Comparison of ENCODE assay signal across 12 mouse cellular contexts in genomic region chr13:60299076-60299475, GRCm38 (mm10).
DNase-seq lines count a peak whose midpoint lies in the region; ATAC-seq lines count a peak whose summit lies in the region.
"Had no signal": no experiment of that assay in that cellular context is flagged by ENCODE, and none has a peak within 500 bp of the region (broad histone marks: within the 10 kb centered on the region; RNA-seq: fewer than 3 reads in every experiment).

No protein-coding gene starts in this region.

- H3K27ac ChIP-seq in limb, embryonic 12.5 days = 0 out of 2 replicates have a peak overlapping the region, but pooled peaks have one; percentile 30
- no peak overlapping the region for H3K27ac ChIP-seq in limb, embryonic 10.5 days
- H3K27ac ChIP-seq in limb, embryonic 15.5 days = peak overlapping the region; percentile 65
- H3K27ac ChIP-seq in forebrain, embryonic 10.5 days = no peak overlapping the region
- H3K27ac ChIP-seq: neural tube, embryonic 12.5 days had no signal

- H3K4me1 ChIP-seq in limb, embryonic 12.5 days (replicated peaks) = peaks cover 47% of the 10 kb centered on the region
- peaks cover 18% of the 10 kb centered on the region for H3K4me1 ChIP-seq in limb, embryonic 10.5 days
- H3K4me1 ChIP-seq in limb, embryonic 15.5 days = peaks cover 38% of the 10 kb centered on the region
- peaks cover 18% of the 10 kb centered on the region; the same call in 1 of the 2 replicates for H3K4me1 ChIP-seq in forebrain, embryonic 10.5 days
- H3K4me1 ChIP-seq: neural tube, embryonic 12.5 days had no signal

- DNase-seq in heart, adult 11 months = peak; percentile 87
- no peak for DNase-seq in heart, postnatal 4 days
- DNase-seq in limb, embryonic 10.5 days (ENCODE audit: low spot score) = no peak
- DNase-seq in adrenal gland, postnatal 36 days = peak; percentile 60 to 71
- no peak for DNase-seq in retina, postnatal 1 day
- no peak for DNase-seq in forebrain, embryonic 10.5 days (ENCODE audit: extremely low spot score, low spot score)
- DNase-seq: B cell, adult 2 months; right cerebral cortex, adult 18-20 months had no signal

- no peak for ATAC-seq in limb, embryonic 12.5 days (ENCODE audit: insufficient number of reproducible peaks, insufficient read depth, low FRiP score, low TSS enrichment, low read depth)
- no peak for ATAC-seq in limb, embryonic 15.5 days (ENCODE audit: insufficient number of reproducible peaks, low FRiP score, low TSS enrichment, low read depth)

- H3K27me3 ChIP-seq in limb, embryonic 12.5 days = no peaks in the 10 kb centered on the region
- H3K27me3 ChIP-seq in limb, embryonic 10.5 days (ENCODE audit: low read depth, poor library complexity, severe bottlenecking) = no peaks in the 10 kb centered on the region
- H3K27me3 ChIP-seq in limb, embryonic 15.5 days = no peaks in the 10 kb centered on the region
- H3K27me3 ChIP-seq in forebrain, embryonic 10.5 days (ENCODE audit: poor library complexity, severe bottlenecking) = no peaks in the 10 kb centered on the region
- H3K27me3 ChIP-seq: neural tube, embryonic 12.5 days had no signal

- 52% methylated on average over 5 of the region's 5 CpGs for WGBS in limb, embryonic 12.5 days
- 78% methylated on average over 5 of the region's 5 CpGs for WGBS in limb, embryonic 10.5 days
- WGBS in limb, embryonic 15.5 days = 35% methylated on average over 5 of the region's 5 CpGs
- WGBS in forebrain, embryonic 10.5 days = 73% methylated on average over 5 of the region's 5 CpGs

- no peak overlapping the region for H3K9ac ChIP-seq in limb, embryonic 12.5 days (replicated peaks)
- H3K9ac ChIP-seq in limb, embryonic 15.5 days = no peak overlapping the region
- H3K9ac ChIP-seq: neural tube, embryonic 12.5 days had no signal

- no peak overlapping the region for H3K4me2 ChIP-seq in limb, embryonic 12.5 days
- no peak overlapping the region for H3K4me2 ChIP-seq in limb, embryonic 15.5 days
- H3K4me2 ChIP-seq: midbrain, embryonic 11.5 days; neural tube, embryonic 12.5 days had no signal

- H3K36me3 ChIP-seq in limb, embryonic 12.5 days = no peaks in the 10 kb centered on the region
- H3K36me3 ChIP-seq in limb, embryonic 10.5 days = no peaks in the 10 kb centered on the region
- H3K36me3 ChIP-seq in limb, embryonic 15.5 days = no peaks in the 10 kb centered on the region
- no peaks in the 10 kb centered on the region for H3K36me3 ChIP-seq in forebrain, embryonic 10.5 days (replicated peaks)
- H3K36me3 ChIP-seq: neural tube, embryonic 12.5 days had no signal

- H3K4me3 ChIP-seq in limb, embryonic 12.5 days (replicated peaks) = no peak overlapping the region
- no peak overlapping the region for H3K4me3 ChIP-seq in limb, embryonic 10.5 days
- H3K4me3 ChIP-seq in limb, embryonic 15.5 days = no peak overlapping the region
- no peak overlapping the region for H3K4me3 ChIP-seq in forebrain, embryonic 10.5 days
- H3K4me3 ChIP-seq: neural tube, embryonic 12.5 days had no signal

- no peaks in the 10 kb centered on the region for H3K9me3 ChIP-seq in limb, embryonic 12.5 days
- no peaks in the 10 kb centered on the region for H3K9me3 ChIP-seq in limb, embryonic 10.5 days (replicated peaks)
- H3K9me3 ChIP-seq in limb, embryonic 15.5 days = no peaks in the 10 kb centered on the region
- no peaks in the 10 kb centered on the region for H3K9me3 ChIP-seq in forebrain, embryonic 10.5 days
- H3K9me3 ChIP-seq: neural tube, embryonic 12.5 days had no signal

Comparison
In these comparisons a context has a peak if more than half of its experiments do, and no peak if none do; other contexts are left out.
1. DNase-seq: peak in heart, adult 11 months (single experiment) and adrenal gland, postnatal 36 days (2 of 2); none in heart, postnatal 4 days (single experiment), limb, embryonic 10.5 days (single experiment), retina, postnatal 1 day (single experiment) and forebrain, embryonic 10.5 days (single experiment).
2. H3K27ac ChIP-seq: peak in limb, embryonic 12.5 days (single experiment) and limb, embryonic 15.5 days (single experiment); none in limb, embryonic 10.5 days (single experiment) and forebrain, embryonic 10.5 days (single experiment).